Mouse (Mus musculus) hindbrain, embryonic 13.5 days (tissue): ENCODE data around the gene Rnf19b. TPM values are rescaled to one million over a fixed set of nuclear protein-coding genes. Genes with fewer than 3 reads are reported as not detected.

Source experiments
- ATAC-seq: fragments of 200-750 bp; cut with Nextera tagmentation; 2 replicates; pipeline ENCODE4 v1.8.0; 2017; ENCODE audit warnings: moderate TSS enrichment; ENCODE audit not compliant: low FRiP score
- H3K27ac ChIP-seq: fragments of 300-500 bp; sonication (generic); 2 replicates; pipeline ENCODE4 v1.5.1; 2015; ENCODE audit warnings: inconsistent platforms, mild to moderate bottlenecking, moderate library complexity
- H3K27me3 ChIP-seq: fragments of 300-500 bp; sonication (generic); 2 replicates; pipeline ENCODE4 v1.6.1; 2015; ENCODE audit warnings: mild to moderate bottlenecking, inconsistent platforms
- H3K36me3 ChIP-seq: fragments of 300-500 bp; sonication (generic); 2 replicates; pipeline ENCODE4 v1.6.1; 2015; ENCODE audit warnings: mild to moderate bottlenecking, inconsistent platforms
- H3K4me1 ChIP-seq: fragments of 300-500 bp; sonication (generic); replicated peaks from 2 replicates; pipeline ENCODE4 v1.6.1; 2015; ENCODE audit warnings: inconsistent platforms
- H3K4me2 ChIP-seq: fragments of 300-500 bp; sonication (generic); 2 replicates; pipeline ENCODE4 v1.6.1; 2015; ENCODE audit warnings: inconsistent platforms, mild to moderate bottlenecking, moderate library complexity
- H3K4me3 ChIP-seq: fragments of 300-500 bp; sonication (generic); 2 replicates; pipeline ENCODE4 v1.5.1; 2015; ENCODE audit warnings: mild to moderate bottlenecking, inconsistent platforms
- H3K9ac ChIP-seq: fragments of 300-500 bp; sonication (generic); 2 replicates; pipeline ENCODE4 v1.6.1; 2015; ENCODE audit warnings: mild to moderate bottlenecking, inconsistent platforms
- H3K9me3 ChIP-seq: fragments of 300-500 bp; sonication (generic); 2 replicates; pipeline ENCODE4 v1.6.1; 2016; ENCODE audit warnings: inconsistent platforms
- WGBS: fragments of 180-500 bp; shearing (Covaris S2); methylation state at CpG from one replicate; pipeline ENCODE4 v1.1.7; 2015; 5-methylcytosine and 5-hydroxymethylcytosine counted together
- polyA plus RNA-seq: library from polyadenylated mRNA; unstranded; fragments of >200 nt; fragmentation: Nextera tagmentation; extraction: Ambion mirVana; gene quantifications from 2 replicates; pipeline ENCODE4 v1.2.1, GENCODE M21; 2015

The Rnf19b gene
- polyA plus RNA-seq, 1 experiment from 2014 or later: 25.3 TPM

GRCm38 (mm10) chr4:129023884-129024283, 34.2 kb upstream of the Rnf19b start:
- Histone ChIP-seq H3K27ac (no peak overlapping the region), H3K36me3 (no peaks in the 10 kb centered on the region), H3K4me3 (no peak overlapping the region), H3K4me2 (no peak overlapping the region), H3K27me3 (no peaks in the 10 kb centered on the region), H3K9me3 (no peaks in the 10 kb centered on the region), H3K9ac (no peak overlapping the region), H3K4me1 (peaks cover 17% of the 10 kb centered on the region)
- ATAC-seq: no peak
- WGBS: 81% methylated on average over 6 of the region's 6 CpGs

- no peaks in the 10 kb centered on the region for H3K36me3 ChIP-seq
- peaks cover 14% of the 10 kb centered on the region for H3K4me1 ChIP-seq
- no peak overlapping the region for H3K4me3 ChIP-seq
- 84% methylated on average over 6 of the region's 6 CpGs for WGBS
- no peak overlapping the region for H3K9ac ChIP-seq
- no peaks in the 10 kb centered on the region for H3K9me3 ChIP-seq
- H3K27me3 ChIP-seq: no peaks in the 10 kb centered on the region
- ATAC-seq: no peak
- no peak overlapping the region for H3K27ac ChIP-seq
- no peak overlapping the region for H3K4me2 ChIP-seq
These were observed 33.3 kb upstream of the Rnf19b start for GRCm38 (mm10) chr4:129024775-129025174.

- Histone ChIP-seq H3K4me3 (no peak overlapping the region), H3K9me3 (no peaks in the 10 kb centered on the region), H3K27ac (no peak overlapping the region), H3K4me1 (peaks cover 4% of the 10 kb centered on the region), H3K4me2 (no peak overlapping the region), H3K36me3 (no peaks in the 10 kb centered on the region), H3K9ac (no peak overlapping the region), H3K27me3 (no peaks in the 10 kb centered on the region)
- 98% methylated on average over 3 of the region's 3 CpGs for WGBS
- no peak for ATAC-seq
These were observed 32.4 kb upstream of the Rnf19b start for GRCm38 (mm10) chr4:129025707-129026106.

GRCm38 (mm10) chr4:129030746-129031145, 27.3 kb upstream of the Rnf19b start:
- Histone ChIP-seq H3K9ac (no peak overlapping the region), H3K9me3 (no peaks in the 10 kb centered on the region), H3K36me3 (no peaks in the 10 kb centered on the region), H3K4me1 (peaks cover 11% of the 10 kb centered on the region), H3K4me3 (no peak overlapping the region), H3K4me2 (no peak overlapping the region), H3K27me3 (0 out of 2 replicates have a peak, but pooled peaks cover 3% of the 10 kb centered on the region), H3K27ac (no peak overlapping the region)
- no peak for ATAC-seq
- 86% methylated on average over 4 of the region's 4 CpGs for WGBS

- Histone ChIP-seq H3K27me3 (0 out of 2 replicates have a peak, but pooled peaks cover 3% of the 10 kb centered on the region), H3K9me3 (no peaks in the 10 kb centered on the region), H3K36me3 (no peaks in the 10 kb centered on the region), H3K27ac (no peak overlapping the region), H3K4me3 (no peak overlapping the region), H3K4me2 (no peak overlapping the region), H3K9ac (no peak overlapping the region), H3K4me1 (peaks cover 13% of the 10 kb centered on the region)
- ATAC-seq: no peak
- WGBS: 82% methylated on average over 8 of the region's 8 CpGs
These were observed 26.6 kb upstream of the Rnf19b start for GRCm38 (mm10) chr4:129031408-129031965.

GRCm38 (mm10) chr4:129032133-129032962, 25.7 kb upstream of the Rnf19b start:
- H3K9ac ChIP-seq: no peak overlapping the region
- 0 out of 2 replicates have a peak, but pooled peaks cover 3% of the 10 kb centered on the region for H3K27me3 ChIP-seq
- H3K27ac ChIP-seq: no peak overlapping the region
- H3K4me3 ChIP-seq: no peak overlapping the region
- WGBS: 80% methylated on average over 11 of the region's 11 CpGs
- H3K4me2 ChIP-seq: no peak overlapping the region
- H3K4me1 ChIP-seq: peaks cover 13% of the 10 kb centered on the region
- H3K36me3 ChIP-seq: no peaks in the 10 kb centered on the region
- no peaks in the 10 kb centered on the region for H3K9me3 ChIP-seq
- ATAC-seq: no peak

- 0 out of 2 replicates have a peak, but pooled peaks cover 3% of the 10 kb centered on the region for H3K27me3 ChIP-seq
- H3K4me1 ChIP-seq: peaks cover 13% of the 10 kb centered on the region
- no peak for ATAC-seq
- no peak overlapping the region for H3K9ac ChIP-seq
- no peak overlapping the region; the same call in 1 of the 2 replicates for H3K4me2 ChIP-seq
- H3K4me3 ChIP-seq: no peak overlapping the region
- no peaks in the 10 kb centered on the region for H3K9me3 ChIP-seq
- H3K27ac ChIP-seq: no peak overlapping the region
- no peaks in the 10 kb centered on the region for H3K36me3 ChIP-seq
- 34% methylated on average over 17 of the region's 17 CpGs for WGBS
These were observed 24.8 kb upstream of the Rnf19b start for GRCm38 (mm10) chr4:129032963-129033951.

GRCm38 (mm10) chr4:129034224-129034623, 23.8 kb upstream of the Rnf19b start:
- 91% methylated on average over 3 of the region's 3 CpGs for WGBS
- Histone ChIP-seq H3K4me3 (no peak overlapping the region), H3K9ac (no peak overlapping the region), H3K4me1 (peaks cover 13% of the 10 kb centered on the region), H3K9me3 (no peaks in the 10 kb centered on the region), H3K27ac (no peak overlapping the region), H3K36me3 (no peaks in the 10 kb centered on the region), H3K4me2 (no peak overlapping the region), H3K27me3 (0 out of 2 replicates have a peak, but pooled peaks cover 3% of the 10 kb centered on the region)
- no peak for ATAC-seq

GRCm38 (mm10) chr4:129034706-129035660, 23.1 kb upstream of the Rnf19b start:
- Histone ChIP-seq H3K9ac (no peak overlapping the region), H3K9me3 (no peaks in the 10 kb centered on the region), H3K27me3 (0 out of 2 replicates have a peak, but pooled peaks cover 3% of the 10 kb centered on the region), H3K4me3 (no peak overlapping the region), H3K4me2 (no peak overlapping the region), H3K36me3 (no peaks in the 10 kb centered on the region), H3K4me1 (peaks cover 13% of the 10 kb centered on the region), H3K27ac (no peak overlapping the region)
- ATAC-seq: no peak
- WGBS: 57% methylated on average over 13 of the region's 13 CpGs

GRCm38 (mm10) chr4:129035851-129036445, 22.1 kb upstream of the Rnf19b start:
- H3K4me2 ChIP-seq: no peak overlapping the region
- WGBS: 65% methylated on average over 7 of the region's 7 CpGs
- H3K27me3 ChIP-seq: 0 out of 2 replicates have a peak, but pooled peaks cover 3% of the 10 kb centered on the region
- H3K27ac ChIP-seq: no peak overlapping the region
- H3K4me1 ChIP-seq: peaks cover 14% of the 10 kb centered on the region
- H3K9me3 ChIP-seq: no peaks in the 10 kb centered on the region
- H3K9ac ChIP-seq: no peak overlapping the region
- H3K4me3 ChIP-seq: no peak overlapping the region
- H3K36me3 ChIP-seq: no peaks in the 10 kb centered on the region
- ATAC-seq: no peak
